17 mouse cellular contexts compared by ENCODE assay signal in genomic region chr12:53895909-53896308, GRCm38 (mm10).
"Had no signal": no experiment of that assay in that cellular context is flagged by ENCODE, and none has a peak within 500 bp of the region (broad histone marks: within the 10 kb centered on the region; RNA-seq: fewer than 3 reads in every experiment).

No protein-coding gene starts in this region.

- H3K4me2 ChIP-seq: liver, embryonic 11.5 days; liver, embryonic 13.5 days; liver, embryonic 15.5 days; lung, embryonic 15.5 days; midbrain, embryonic 11.5 days; midbrain, embryonic 13.5 days; midbrain, embryonic 15.5 days; neural tube, embryonic 12.5 days; stomach, embryonic 15.5 days had no signal

- H3K36me3 ChIP-seq: liver, embryonic 13.5 days; liver, embryonic 15.5 days; lung, embryonic 15.5 days; midbrain, embryonic 13.5 days; midbrain, embryonic 15.5 days; neural tube, embryonic 12.5 days; stomach, embryonic 15.5 days had no signal

- H3K27me3 ChIP-seq: liver, embryonic 13.5 days; liver, embryonic 15.5 days; lung, embryonic 15.5 days; megakaryocyte, embryonic 14.5 days; midbrain, embryonic 13.5 days; midbrain, embryonic 15.5 days; neural tube, embryonic 12.5 days; stomach, embryonic 15.5 days had no signal

- H3K9ac ChIP-seq: liver, embryonic 13.5 days; liver, embryonic 15.5 days; liver, postnatal 0 days; lung, embryonic 15.5 days; midbrain, embryonic 13.5 days; midbrain, embryonic 15.5 days; neural tube, embryonic 12.5 days; stomach, embryonic 15.5 days had no signal

- DNase-seq: liver, embryonic 13.5 days; liver, postnatal 0 days; right cerebral cortex, postnatal 14 days; thymus, adult 2 months; thymus, postnatal 25 days; thymus, postnatal 4 days had no signal

- H3K27ac ChIP-seq: liver, embryonic 13.5 days; liver, embryonic 15.5 days; lung, embryonic 15.5 days; macrophage; midbrain, embryonic 13.5 days; midbrain, embryonic 15.5 days; neural tube, embryonic 12.5 days; stomach, embryonic 15.5 days; stomach, postnatal 0 days had no signal

- H3K9me3 ChIP-seq: liver, embryonic 13.5 days; liver, embryonic 15.5 days; lung, embryonic 15.5 days; megakaryocyte, embryonic 14.5 days; midbrain, embryonic 13.5 days; midbrain, embryonic 15.5 days; neural tube, embryonic 12.5 days; stomach, embryonic 15.5 days had no signal

- H3K4me1 ChIP-seq: liver, embryonic 13.5 days; liver, embryonic 15.5 days; lung, embryonic 15.5 days; megakaryocyte, embryonic 14.5 days; midbrain, embryonic 13.5 days; midbrain, embryonic 15.5 days; neural tube, embryonic 12.5 days; stomach, embryonic 15.5 days had no signal

- ATAC-seq: liver, postnatal 0 days; midbrain, embryonic 13.5 days; midbrain, embryonic 15.5 days had no signal

- H3K4me3 ChIP-seq: liver, embryonic 13.5 days; liver, embryonic 15.5 days; lung, embryonic 15.5 days; megakaryocyte, embryonic 14.5 days; midbrain, embryonic 13.5 days; midbrain, embryonic 15.5 days; neural tube, embryonic 12.5 days; stomach, embryonic 15.5 days had no signal
